Mouse (Mus musculus): ENCODE measurements around the gene Cth.

DNA sequence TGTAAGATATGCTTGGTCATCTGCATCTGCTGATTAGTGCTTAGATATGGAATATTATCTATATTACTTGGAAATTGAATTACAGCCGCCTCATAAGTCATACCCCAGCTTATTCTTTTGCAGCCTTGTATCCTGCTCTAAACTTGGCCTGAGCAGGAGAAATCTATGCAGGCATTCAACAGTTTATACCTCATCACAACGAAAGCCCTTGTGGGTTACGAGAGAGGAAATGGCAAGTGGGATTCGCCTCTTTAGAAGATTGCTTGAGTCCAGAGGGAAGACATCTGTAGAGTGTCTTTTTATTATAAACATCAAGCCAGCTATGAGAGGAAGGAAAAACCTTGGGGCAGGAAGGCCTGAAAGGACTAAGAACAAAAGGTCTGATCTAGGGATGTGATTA, 52.0 kb downstream of the Cth start:
- TF ChIP-seq POLR2A (IDR thresholded peaks at IDR 0.05; ENCODE audit: borderline replicate concordance, insufficient read depth, low read length) = no peak
- no peak for TF ChIP-seq CTCF (IDR thresholded peaks at IDR 0.05; ENCODE audit: borderline replicate concordance, insufficient read depth, low read depth, low read length)
